Mouse (Mus musculus) C2C12 (cell line): ENCODE data around the gene Fam169b. TPM values are rescaled to one million over a fixed set of nuclear protein-coding genes. Genes with fewer than 3 reads are reported as not detected.

Source experiments
- H3K27me3 ChIP-seq: one replicate; pipeline ENCODE4 v1.6.1; 2011; ENCODE audit not compliant: control insufficient read depth, insufficient read depth, insufficient read length
- H3K36me3 ChIP-seq: one replicate; pipeline ENCODE4 v1.6.1; 2011; ENCODE audit not compliant: control insufficient read depth, insufficient read depth
- H3K4me3 ChIP-seq: one replicate; pipeline ENCODE4 v1.5.1; 2011; ENCODE audit warnings: mild to moderate bottlenecking, control low read depth; ENCODE audit not compliant: poor library complexity, insufficient read depth, severe bottlenecking
- H3K79me2 ChIP-seq: one replicate; pipeline ENCODE4 v1.6.1; 2011; ENCODE audit not compliant: control insufficient read depth, insufficient read depth
- H3K79me3 ChIP-seq: one replicate; pipeline ENCODE4 v1.6.1; 2011; ENCODE audit warnings: low read depth, control low read depth
- H3ac ChIP-seq: one replicate; pipeline ENCODE3; 2011; ENCODE audit warnings: low read depth; ENCODE audit not compliant: control insufficient read depth, insufficient read length
- CEBPB ChIP-seq: IDR thresholded peaks from one replicate; pipeline ENCODE4 v1.6.1; 2011; ENCODE audit warnings: low read depth, mild to moderate bottlenecking, control low read depth, moderate library complexity
- CTCF ChIP-seq: IDR thresholded peaks from one replicate; pipeline ENCODE4 v1.5.1; 2011; ENCODE audit not compliant: control insufficient read depth, insufficient read depth, insufficient read length
- FOSL1 ChIP-seq: IDR thresholded peaks from one replicate; pipeline ENCODE4 v1.8.0; 2011; ENCODE audit warnings: mild to moderate bottlenecking, low read length; ENCODE audit not compliant: poor library complexity, insufficient read depth, severe bottlenecking
- MAX ChIP-seq: IDR thresholded peaks from one replicate; pipeline ENCODE4 v1.6.1; 2011; ENCODE audit warnings: mild to moderate bottlenecking, control low read depth
- MYOD1 ChIP-seq: IDR thresholded peaks from one replicate; pipeline ENCODE4 v1.6.1; 2011; ENCODE audit warnings: low read depth; ENCODE audit not compliant: control insufficient read depth, insufficient read length
- MYOG ChIP-seq: IDR thresholded peaks from one replicate; pipeline ENCODE4 v1.6.1; 2011; ENCODE audit not compliant: control insufficient read depth, insufficient read length; ENCODE audit errors: extremely low read depth
- USF1 ChIP-seq: IDR thresholded peaks from one replicate; pipeline ENCODE4 v1.6.1; 2011; ENCODE audit warnings: low read depth, mild to moderate bottlenecking, control low read depth, moderate library complexity
- polyA plus RNA-seq: library from polyadenylated mRNA; unstranded; fragments of >200 nt; fragmentation: generic; extraction: Trizol; gene quantifications from one replicate; pipeline ENCODE4 v1.2.1, GENCODE M21; 2012; ENCODE audit warnings: missing spikeins

Gene Fam169b
- polyA plus RNA-seq, 1 experiment = 0.06 TPM

GRCm38 (mm10) chr7:68382187-68382586 is 108.5 kb downstream of the Fam169b start:
- no peaks in the 10 kb centered on the region for H3K79me3 ChIP-seq
- H3K79me2 ChIP-seq = no peaks in the 10 kb centered on the region
- H3ac ChIP-seq = no peak overlapping the region
- TF ChIP-seq FOSL1 (no peak), MYOD1 (no peak), MAX (no peak), MYOG (no peak), USF1 (no peak), CEBPB (no peak), CTCF (no peak)
- no peak overlapping the region for H3K4me3 ChIP-seq
- no peaks in the 10 kb centered on the region for H3K36me3 ChIP-seq
- H3K27me3 ChIP-seq = peaks cover 9% of the 10 kb centered on the region

- H3K27me3 ChIP-seq = peaks cover 5% of the 10 kb centered on the region
- no peaks in the 10 kb centered on the region for H3K79me3 ChIP-seq
- H3K4me3 ChIP-seq = no peak overlapping the region
- H3K79me2 ChIP-seq = no peaks in the 10 kb centered on the region
- no peak overlapping the region for H3ac ChIP-seq
- no peak for TF ChIP-seq MAX
- no peak for TF ChIP-seq CEBPB
- no peak for TF ChIP-seq MYOG
- no peak for TF ChIP-seq FOSL1
- TF ChIP-seq CTCF = no peak
- TF ChIP-seq USF1 = no peak
- no peak for TF ChIP-seq MYOD1
- no peaks in the 10 kb centered on the region for H3K36me3 ChIP-seq
Observed at GRCm38 (mm10) chr7:68386767-68387166, 113.1 kb downstream of the Fam169b start.

- Histone ChIP-seq H3K79me2 (no peaks in the 10 kb centered on the region), H3K79me3 (no peaks in the 10 kb centered on the region), H3K36me3 (no peaks in the 10 kb centered on the region), H3ac (no peak overlapping the region), H3K27me3 (no peaks in the 10 kb centered on the region), H3K4me3 (no peak overlapping the region)
- TF ChIP-seq MYOD1 (no peak), CEBPB (no peak), MYOG (no peak), CTCF (no peak), USF1 (no peak)
Observed at GRCm38 (mm10) chr7:68395707-68396333, 122.2 kb downstream of the Fam169b start.

GRCm38 (mm10) chr7:68400516-68400915 is 126.9 kb downstream of the Fam169b start:
- Histone ChIP-seq H3K4me3 (no peak overlapping the region), H3ac (no peak overlapping the region), H3K79me3 (no peaks in the 10 kb centered on the region), H3K79me2 (no peaks in the 10 kb centered on the region), H3K27me3 (peaks cover 3% of the 10 kb centered on the region), H3K36me3 (no peaks in the 10 kb centered on the region)
- no peak for TF ChIP-seq CEBPB
- no peak for TF ChIP-seq FOSL1
- no peak for TF ChIP-seq MYOD1
- no peak for TF ChIP-seq MAX
- TF ChIP-seq USF1 = no peak
- TF ChIP-seq CTCF = no peak
- TF ChIP-seq MYOG = no peak

- Histone ChIP-seq H3K4me3 (no peak overlapping the region), H3ac (no peak overlapping the region), H3K79me2 (no peaks in the 10 kb centered on the region), H3K27me3 (peaks cover 21% of the 10 kb centered on the region), H3K36me3 (no peaks in the 10 kb centered on the region), H3K79me3 (no peaks in the 10 kb centered on the region)
- TF ChIP-seq FOSL1 (no peak), MAX (no peak), MYOG (no peak), CTCF (no peak), CEBPB (no peak), MYOD1 (no peak), USF1 (no peak)
Observed at GRCm38 (mm10) chr7:68408611-68409010, 135.0 kb downstream of the Fam169b start.

Other genes with a start within 250 kb of the Fam169b start
- not detected for gene Pgpep1l, start 9.6 kb upstream of the Fam169b start, polyA plus RNA-seq